9 mouse cellular contexts compared by ENCODE assay signal in the genomic region with DNA sequence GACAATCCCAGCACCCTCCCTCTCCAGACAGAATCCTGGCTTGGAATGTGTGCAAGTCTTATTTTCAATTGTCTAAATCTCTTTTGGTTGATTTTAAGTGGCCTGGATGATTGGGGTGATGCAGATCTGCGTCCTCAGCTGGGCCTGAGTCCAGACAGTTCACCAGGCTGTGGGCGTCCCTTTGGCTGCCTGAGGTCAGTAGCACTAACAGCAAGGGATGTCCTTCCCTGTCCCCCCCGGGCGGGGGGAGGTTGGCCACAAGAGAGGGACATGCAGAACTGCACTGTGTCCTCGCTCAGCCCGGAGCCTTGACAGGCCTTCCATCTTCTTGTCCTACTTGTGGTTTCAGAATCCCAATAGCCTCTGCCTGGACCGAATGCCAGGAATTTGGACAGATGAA. TPM values are rescaled to one million over a fixed set of nuclear protein-coding genes. Genes with fewer than 3 reads are reported as not detected.
DNase-seq lines count a peak whose midpoint lies in the region.
"Had no signal": no experiment of that assay in that cellular context is flagged by ENCODE, and none has a peak within 500 bp of the region (broad histone marks: within the 10 kb centered on the region; RNA-seq: fewer than 3 reads in every experiment).

No protein-coding gene starts in this region.

- DNase-seq in heart, adult 11 months: peak; percentile 95
- DNase-seq in heart, postnatal 4 days: no peak
- peak; percentile 92 for DNase-seq in adrenal gland, adult 2 months
- DNase-seq in kidney, adult 18-20 months: peak; percentile 60
- peak; percentile 74 for DNase-seq in lung, postnatal 14 days
- no peak for DNase-seq in frontal cortex, postnatal 14 days (ENCODE audit: low spot score in 2 of 2)
- no peak for DNase-seq in frontal cortex, postnatal 25 days (ENCODE audit: low spot score in 2 of 2)
- DNase-seq in heart, adult 9 months (ENCODE audit: low spot score in 2 of 2): no peak
- DNase-seq: liver, postnatal 0 days had no signal

RNA-seq across cellular contexts. Expression of a gene that starts 52.1 kb away (rescaled TPM):
- total RNA-seq in heart, postnatal 4 days (2021): 10 to 100 TPM in 1 of 2 experiments, 1 to 10 TPM in 1; 7.2 to 11.0 TPM
- 10 to 100 TPM; 13.8 to 22.0 TPM for total RNA-seq in adrenal gland, adult 2 months (2021)
- 20.6 and 22.7 TPM in 2 replicates for polyA plus RNA-seq in adrenal gland, adult 2 months (2012; rRNA removed)

Comparison
In these comparisons a context has a peak if more than half of its experiments do, and no peak if none do; other contexts are left out.
1. DNase-seq: peak in heart, adult 11 months (single experiment), adrenal gland, adult 2 months (single experiment), kidney, adult 18-20 months (single experiment) and lung, postnatal 14 days (single experiment); none in heart, postnatal 4 days (single experiment), frontal cortex, postnatal 14 days (0 of 2), frontal cortex, postnatal 25 days (0 of 2) and heart, adult 9 months (0 of 2).